Mouse (Mus musculus) thymus, adult 2 months (tissue): ENCODE results near the gene Plxna1. TPM values are rescaled to one million over a fixed set of nuclear protein-coding genes. Genes with fewer than 3 reads are reported as not detected.

Experiments
- DNase-seq: peaks from one replicate; pipeline ENCODE4 v3.0.0; 2021
- H3K27ac ChIP-seq: fragments of 200-500 bp; 2 replicates; pipeline ENCODE4 v1.5.1; 2012; ENCODE audit warnings: low read length, control low read depth; ENCODE audit not compliant: control insufficient read depth, insufficient read depth
- H3K27me3 ChIP-seq: fragments of 200-500 bp; 2 replicates; pipeline ENCODE4 v1.6.1; 2012; ENCODE audit warnings: mild to moderate bottlenecking, low read length, moderate library complexity, mixed read lengths; ENCODE audit not compliant: control insufficient read depth, insufficient read depth
- H3K36me3 ChIP-seq: fragments of 200-500 bp; 2 replicates; pipeline ENCODE4 v1.6.1; 2012; ENCODE audit warnings: mild to moderate bottlenecking, low read length, moderate library complexity; ENCODE audit not compliant: control insufficient read depth, insufficient read depth
- H3K4me1 ChIP-seq: fragments of 200-500 bp; replicated peaks from 2 replicates; pipeline ENCODE4 v1.6.1; 2012; ENCODE audit warnings: low read length; ENCODE audit not compliant: control insufficient read depth, insufficient read depth
- H3K4me3 ChIP-seq: fragments of 200-500 bp; 2 replicates; pipeline ENCODE4 v1.5.1; 2012; ENCODE audit warnings: mild to moderate bottlenecking, low read length, control low read depth, moderate library complexity; ENCODE audit not compliant: control insufficient read depth, insufficient read depth
- CTCF ChIP-seq: fragments of 200-500 bp; IDR thresholded peaks from 2 replicates; pipeline ENCODE4 v1.5.1; 2012; ENCODE audit warnings: mild to moderate bottlenecking, control low read depth, low read length, moderate library complexity, borderline replicate concordance; ENCODE audit not compliant: control insufficient read depth, poor library complexity, insufficient read depth; ENCODE audit errors: extremely low read depth
- POLR2A ChIP-seq: fragments of 200-500 bp; IDR thresholded peaks from 2 replicates; pipeline ENCODE4 v1.6.1; 2012; ENCODE audit warnings: mild to moderate bottlenecking, low read length, control low read depth, moderate library complexity; ENCODE audit not compliant: control insufficient read depth, poor library complexity, insufficient read depth; ENCODE audit errors: extremely low read depth
- WGBS: fragments of 180-500 bp; shearing (Covaris S2); methylation state at CpG from one replicate; pipeline ENCODE4 v1.1.7; 2018; 5-methylcytosine and 5-hydroxymethylcytosine counted together
- polyA plus RNA-seq: library from polyadenylated mRNA; depleted of rRNA; stranded (reverse); fragments of >200 nt; gene quantifications from 2 replicates; pipeline ENCODE4 v1.2.3, GENCODE M21; 2012

The Plxna1 gene
- polyA plus RNA-seq, 1 experiment = 51.5 TPM

GRCm38 (mm10) chr6:89285561-89286285 lies 76.7 kb downstream of the Plxna1 start:
- H3K27ac ChIP-seq = no peak overlapping the region
- WGBS = 24% methylated on average over 9 of the region's 9 CpGs
- TF ChIP-seq CTCF (no peak), POLR2A (no peak)

GRCm38 (mm10) chr6:89285116-89285515 lies 77.3 kb downstream of the Plxna1 start:
- TF ChIP-seq CTCF = no peak
- no peak overlapping the region for H3K27ac ChIP-seq
- H3K4me3 ChIP-seq = no peak overlapping the region
- peaks cover 33% of the 10 kb centered on the region for H3K4me1 ChIP-seq
- H3K27me3 ChIP-seq = no peaks in the 10 kb centered on the region
- no peaks in the 10 kb centered on the region for H3K36me3 ChIP-seq
- DNase-seq = no peak

More at GRCm38 (mm10) chr6:89285561-89286285, 76.7 kb downstream of the Plxna1 start:
- H3K27me3 ChIP-seq = no peaks in the 10 kb centered on the region
- DNase-seq = peak; percentile 22
- peaks cover 33% of the 10 kb centered on the region for H3K4me1 ChIP-seq
- no peaks in the 10 kb centered on the region for H3K36me3 ChIP-seq
- no peak overlapping the region for H3K4me3 ChIP-seq

GRCm38 (mm10) chr6:89283095-89283494 lies 79.3 kb downstream of the Plxna1 start:
- WGBS = 96% methylated on average over 4 of the region's 4 CpGs
- Histone ChIP-seq H3K36me3 (no peaks in the 10 kb centered on the region), H3K27me3 (no peaks in the 10 kb centered on the region), H3K27ac (no peak overlapping the region), H3K4me3 (no peak overlapping the region), H3K4me1 (peaks cover 22% of the 10 kb centered on the region)
- no peak for TF ChIP-seq POLR2A
- no peak for TF ChIP-seq CTCF
- no peak for DNase-seq

- H3K4me3 ChIP-seq = no peak overlapping the region
- DNase-seq = no peak
- peaks cover 18% of the 10 kb centered on the region for H3K4me1 ChIP-seq
- no peak overlapping the region for H3K27ac ChIP-seq
- no peak for TF ChIP-seq CTCF
- no peak for TF ChIP-seq POLR2A
- no peaks in the 10 kb centered on the region for H3K27me3 ChIP-seq
- H3K36me3 ChIP-seq = no peaks in the 10 kb centered on the region
- 71% methylated on average over 5 of the region's 5 CpGs for WGBS
These were observed 79.8 kb downstream of the Plxna1 start for GRCm38 (mm10) chr6:89282626-89283025.

- Histone ChIP-seq H3K36me3 (no peaks in the 10 kb centered on the region), H3K4me1 (peaks cover 12% of the 10 kb centered on the region), H3K27ac (no peak overlapping the region), H3K27me3 (no peaks in the 10 kb centered on the region), H3K4me3 (no peak overlapping the region)
- TF ChIP-seq CTCF (no peak), POLR2A (no peak)
- 93% methylated on average over 16 of the region's 16 CpGs for WGBS
- DNase-seq = no peak
These were observed 80.7 kb downstream of the Plxna1 start for GRCm38 (mm10) chr6:89281492-89282332.

GRCm38 (mm10) chr6:89280555-89280954 lies 81.9 kb downstream of the Plxna1 start:
- H3K27ac ChIP-seq = no peak overlapping the region
- TF ChIP-seq CTCF (no peak), POLR2A (no peak)
- no peaks in the 10 kb centered on the region for H3K27me3 ChIP-seq
- WGBS = 54% methylated on average over 4 of the region's 4 CpGs
- no peaks in the 10 kb centered on the region for H3K36me3 ChIP-seq
- H3K4me1 ChIP-seq = peaks cover under 1% of the 10 kb centered on the region; the same call in 1 of the 2 replicates
- no peak overlapping the region for H3K4me3 ChIP-seq
- no peak for DNase-seq
